Mouse (Mus musculus): ENCODE results near the gene Opa3.

GRCm38 (mm10) chr7:19229404-19229803 is 1.3 kb downstream of the Opa3 start:
- TF ChIP-seq CTCF (IDR thresholded peaks at IDR 0.05; ENCODE audit: low read depth, low read length) (no peak), POLR2A (IDR thresholded peaks at IDR 0.05; ENCODE audit: borderline replicate concordance, low read depth, low read length) (no peak)
